Mouse (Mus musculus): ENCODE results near the gene Tmf1. TPM values are rescaled to one million over a fixed set of nuclear protein-coding genes. Genes with fewer than 3 reads are reported as not detected.

The Tmf1 gene
- polyA plus RNA-seq, 1 experiment from 2014 or later: 34.2 TPM

DNA sequence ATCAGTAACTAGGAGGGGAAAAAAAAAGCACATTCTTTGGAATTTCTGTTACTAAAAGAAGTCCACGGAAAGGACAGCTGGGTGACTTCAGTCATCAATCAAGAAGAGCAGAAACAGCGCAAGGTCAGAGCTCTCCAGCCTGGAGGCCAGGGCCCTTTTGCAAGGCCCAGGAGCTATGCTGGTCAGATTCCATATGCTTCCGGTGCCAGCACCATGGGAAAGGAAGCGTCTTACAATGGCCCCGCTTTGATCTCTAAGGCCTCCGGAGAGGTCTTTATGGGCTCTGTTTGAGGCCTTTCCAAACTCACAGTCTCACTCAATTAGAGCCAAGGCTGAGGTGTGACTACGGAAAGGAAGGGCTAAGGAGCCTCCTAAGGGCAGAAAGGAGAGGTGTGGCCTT, 34.6 kb downstream of the Tmf1 start:
- no peaks in the 10 kb centered on the region for H3K36me3 ChIP-seq (replicated peaks; ENCODE audit: control insufficient read depth, insufficient read depth, low read depth, low read length)
- no peak for ATAC-seq (replicated peaks; ENCODE audit: insufficient number of reproducible peaks, low FRiP score, low TSS enrichment, low read depth)
- H3K9ac ChIP-seq (replicated peaks; ENCODE audit: low read length): no peak overlapping the region
- H3K4me3 ChIP-seq (ENCODE audit: low read depth, low read length): no peak overlapping the region
- WGBS: 25% methylated on average over 7 of the region's 7 CpGs
- no peak for DNase-seq (ENCODE audit: low spot score)
- H3K4me1 ChIP-seq (ENCODE audit: control insufficient read depth, insufficient read depth, low read length): no peaks in the 10 kb centered on the region; the same call in none of the 2 replicates
- H3K27ac ChIP-seq (replicated peaks; ENCODE audit: low read depth, low read length): no peak overlapping the region
- H3K27me3 ChIP-seq (ENCODE audit: control insufficient read depth, insufficient read depth, low read length): no peaks in the 10 kb centered on the region
- H3K9me3 ChIP-seq (replicated peaks; ENCODE audit: control insufficient read depth, low read length): no peaks in the 10 kb centered on the region
- H3K4me2 ChIP-seq (ENCODE audit: low read depth, low read length): no peak overlapping the region

DNA sequence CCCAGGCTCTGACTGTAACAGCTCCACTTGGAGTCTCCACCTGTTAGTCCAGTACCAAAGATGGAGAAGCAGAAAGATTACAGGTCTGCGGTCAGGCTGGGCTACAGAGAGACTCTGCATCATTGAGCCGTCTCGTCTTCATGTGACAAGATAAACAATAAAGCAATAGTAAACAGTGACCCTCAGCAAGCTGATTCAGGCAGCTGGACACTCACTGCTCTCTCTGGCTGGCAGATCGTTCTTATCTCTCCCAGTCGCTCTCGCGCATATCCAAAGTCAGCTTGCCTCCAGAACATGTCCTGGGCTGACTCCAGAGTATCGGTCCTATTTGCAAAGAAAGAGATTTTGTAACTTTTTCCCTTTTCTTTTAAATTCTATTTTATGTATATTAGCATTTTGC, 36.3 kb downstream of the Tmf1 start:
- Histone ChIP-seq H3K27ac (replicated peaks; ENCODE audit: low read depth, low read length) (no peak overlapping the region), H3K27me3 (ENCODE audit: control insufficient read depth, insufficient read depth, low read length) (no peaks in the 10 kb centered on the region), H3K4me3 (ENCODE audit: low read depth, low read length) (no peak overlapping the region), H3K9ac (replicated peaks; ENCODE audit: low read length) (no peak overlapping the region), H3K36me3 (replicated peaks; ENCODE audit: control insufficient read depth, insufficient read depth, low read depth, low read length) (no peaks in the 10 kb centered on the region), H3K4me1 (ENCODE audit: control insufficient read depth, insufficient read depth, low read length) (no peaks in the 10 kb centered on the region), H3K4me2 (ENCODE audit: low read depth, low read length) (no peak overlapping the region), H3K9me3 (replicated peaks; ENCODE audit: control insufficient read depth, low read length) (no peaks in the 10 kb centered on the region)
- WGBS: 84% methylated on average over 8 of the region's 8 CpGs
- no peak for DNase-seq (ENCODE audit: low spot score)
- no peak for ATAC-seq (replicated peaks; ENCODE audit: insufficient number of reproducible peaks, low FRiP score, low TSS enrichment, low read depth)

DNA sequence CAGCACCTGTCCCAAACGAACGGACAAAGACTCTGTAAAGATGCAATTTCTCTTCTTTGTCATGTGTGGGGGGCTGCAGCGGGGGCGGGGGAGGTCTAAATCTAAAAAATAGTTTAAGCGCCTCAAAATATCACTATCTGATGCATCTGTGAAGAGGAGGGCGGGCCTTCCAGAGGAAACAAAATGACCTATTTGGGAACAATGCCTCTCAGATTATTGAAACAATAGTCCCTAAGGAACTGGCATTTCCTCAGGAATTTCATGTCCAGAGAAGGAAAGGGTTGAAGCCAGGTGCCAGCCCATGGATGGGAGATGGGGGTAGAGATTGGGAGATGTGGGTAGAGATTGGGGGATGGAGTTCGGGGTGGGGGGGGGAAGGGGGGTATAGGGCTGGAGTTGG, 37.1 kb downstream of the Tmf1 start:
- H3K9ac ChIP-seq (replicated peaks; ENCODE audit: low read length): no peak overlapping the region
- H3K9me3 ChIP-seq (replicated peaks; ENCODE audit: control insufficient read depth, low read length): no peaks in the 10 kb centered on the region
- no peak overlapping the region for H3K4me2 ChIP-seq (ENCODE audit: low read depth, low read length)
- 86% methylated on average over 7 of the region's 7 CpGs for WGBS
- H3K4me1 ChIP-seq (ENCODE audit: control insufficient read depth, insufficient read depth, low read length): no peaks in the 10 kb centered on the region
- H3K27ac ChIP-seq (replicated peaks; ENCODE audit: low read depth, low read length): no peak overlapping the region
- ATAC-seq (replicated peaks; ENCODE audit: insufficient number of reproducible peaks, low FRiP score, low TSS enrichment, low read depth): no peak
- H3K27me3 ChIP-seq (ENCODE audit: control insufficient read depth, insufficient read depth, low read length): no peaks in the 10 kb centered on the region
- no peaks in the 10 kb centered on the region for H3K36me3 ChIP-seq (replicated peaks; ENCODE audit: control insufficient read depth, insufficient read depth, low read depth, low read length)
- no peak overlapping the region for H3K4me3 ChIP-seq (ENCODE audit: low read depth, low read length)
- DNase-seq (ENCODE audit: low spot score): no peak

DNA sequence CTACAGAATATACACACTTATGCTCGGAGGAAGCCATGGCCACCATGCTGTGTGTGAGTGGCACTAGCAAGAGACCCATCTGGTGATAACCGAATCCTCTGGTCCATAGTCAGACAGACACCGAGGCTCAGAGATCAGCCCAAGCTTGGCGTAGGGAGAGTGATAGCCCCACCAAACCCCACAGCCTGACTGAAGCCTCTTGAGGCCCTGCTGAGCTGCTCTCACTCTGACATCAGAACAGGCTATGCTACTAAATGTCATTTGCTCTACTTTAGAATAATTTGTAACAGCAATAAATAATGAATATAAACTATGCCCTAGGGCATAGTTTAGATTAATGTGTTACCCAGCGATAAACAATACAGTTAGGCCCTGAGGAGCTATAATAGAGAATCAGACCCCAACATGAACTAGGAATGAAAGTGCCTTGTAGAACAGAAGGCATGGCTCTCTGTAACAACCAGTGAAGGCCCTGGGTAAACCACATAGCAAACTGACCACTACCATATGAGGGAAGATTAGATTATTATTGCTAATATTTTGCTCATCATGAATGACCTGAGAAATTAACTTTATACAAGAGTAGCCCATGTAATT, 46.1 kb downstream of the Tmf1 start:
- no peaks in the 10 kb centered on the region for H3K4me1 ChIP-seq (ENCODE audit: control insufficient read depth, insufficient read depth, low read length)
- no peak for DNase-seq (ENCODE audit: low spot score)
- no peaks in the 10 kb centered on the region for H3K9me3 ChIP-seq (replicated peaks; ENCODE audit: control insufficient read depth, low read length)
- no peaks in the 10 kb centered on the region for H3K27me3 ChIP-seq (ENCODE audit: control insufficient read depth, insufficient read depth, low read length)
- no peaks in the 10 kb centered on the region for H3K36me3 ChIP-seq (replicated peaks; ENCODE audit: control insufficient read depth, insufficient read depth, low read depth, low read length)
- H3K4me3 ChIP-seq (ENCODE audit: low read depth, low read length): no peak overlapping the region
- H3K27ac ChIP-seq (replicated peaks; ENCODE audit: low read depth, low read length): no peak overlapping the region
- H3K9ac ChIP-seq (replicated peaks; ENCODE audit: low read length): no peak overlapping the region
- 86% methylated on average over 5 of the region's 5 CpGs for WGBS
- ATAC-seq (replicated peaks; ENCODE audit: insufficient number of reproducible peaks, low FRiP score, low TSS enrichment, low read depth): no peak
- H3K4me2 ChIP-seq (ENCODE audit: low read depth, low read length): no peak overlapping the region

DNA sequence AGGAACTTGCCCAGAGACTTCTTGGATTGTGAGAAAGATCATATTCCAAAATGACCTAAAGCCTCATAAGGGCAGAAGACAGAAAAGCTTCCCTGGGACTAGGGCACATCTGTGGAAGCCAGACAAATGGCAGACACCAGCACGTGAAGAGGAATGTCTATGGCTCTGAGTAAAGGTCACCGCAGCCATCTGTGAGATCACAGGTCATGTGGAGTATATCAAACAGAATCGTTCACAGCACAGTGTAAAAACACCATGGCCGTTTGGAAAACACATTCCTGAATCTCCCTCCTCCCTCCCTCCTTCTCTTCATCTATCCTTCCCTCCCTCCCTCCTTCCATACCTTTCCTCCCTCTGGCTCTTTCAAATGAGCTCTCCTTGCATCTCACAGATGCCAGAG, 47.1 kb downstream of the Tmf1 start:
- H3K4me3 ChIP-seq (ENCODE audit: low read depth, low read length): no peak overlapping the region
- H3K9ac ChIP-seq (replicated peaks; ENCODE audit: low read length): no peak overlapping the region
- H3K36me3 ChIP-seq (replicated peaks; ENCODE audit: control insufficient read depth, insufficient read depth, low read depth, low read length): no peaks in the 10 kb centered on the region

DNA sequence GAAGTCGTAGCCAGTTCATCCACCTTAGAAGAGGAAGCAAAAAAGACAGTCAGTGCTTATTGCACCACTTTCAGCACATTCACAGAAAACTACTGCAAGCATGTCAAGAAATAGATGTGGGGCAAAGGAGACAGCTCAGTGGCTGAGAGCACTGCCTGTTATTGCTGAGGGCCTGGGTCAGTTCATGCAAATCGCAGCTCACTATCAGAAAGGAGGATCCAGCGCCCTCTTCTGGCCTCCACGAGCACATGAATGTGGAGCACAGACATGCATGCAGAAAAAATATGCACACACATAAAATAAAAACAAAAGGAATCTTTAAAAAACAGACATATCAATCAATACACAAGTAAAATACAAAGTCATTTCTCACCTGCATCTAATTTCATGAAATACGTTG, 47.9 kb downstream of the Tmf1 start:
- no peak overlapping the region for H3K4me2 ChIP-seq (ENCODE audit: low read depth, low read length)
- H3K27me3 ChIP-seq (ENCODE audit: control insufficient read depth, insufficient read depth, low read length): no peaks in the 10 kb centered on the region
- ATAC-seq (replicated peaks; ENCODE audit: insufficient number of reproducible peaks, low FRiP score, low TSS enrichment, low read depth): no peak
- H3K4me3 ChIP-seq (ENCODE audit: low read depth, low read length): no peak overlapping the region
- no peak for DNase-seq (ENCODE audit: low spot score)
- no peaks in the 10 kb centered on the region for H3K4me1 ChIP-seq (ENCODE audit: control insufficient read depth, insufficient read depth, low read length)
- no peaks in the 10 kb centered on the region for H3K9me3 ChIP-seq (replicated peaks; ENCODE audit: control insufficient read depth, low read length)
- WGBS: 67% methylated on average over 5 of the region's 5 CpGs
- H3K27ac ChIP-seq (replicated peaks; ENCODE audit: low read depth, low read length): no peak overlapping the region
- H3K36me3 ChIP-seq (replicated peaks; ENCODE audit: control insufficient read depth, insufficient read depth, low read depth, low read length): no peaks in the 10 kb centered on the region
- H3K9ac ChIP-seq (replicated peaks; ENCODE audit: low read length): no peak overlapping the region

More for the DNA sequence above, 47.1 kb downstream of the Tmf1 start:
- WGBS: 45% methylated on average over 4 of the region's 4 CpGs
- DNase-seq (ENCODE audit: low spot score) (no peak), ATAC-seq (replicated peaks; ENCODE audit: insufficient number of reproducible peaks, low FRiP score, low TSS enrichment, low read depth) (no peak)
- no peaks in the 10 kb centered on the region for H3K4me1 ChIP-seq (ENCODE audit: control insufficient read depth, insufficient read depth, low read length)
- no peaks in the 10 kb centered on the region for H3K27me3 ChIP-seq (ENCODE audit: control insufficient read depth, insufficient read depth, low read length)
- H3K4me2 ChIP-seq (ENCODE audit: low read depth, low read length): no peak overlapping the region
- H3K27ac ChIP-seq (replicated peaks; ENCODE audit: low read depth, low read length): no peak overlapping the region
- H3K9me3 ChIP-seq (replicated peaks; ENCODE audit: control insufficient read depth, low read length): no peaks in the 10 kb centered on the region

DNA sequence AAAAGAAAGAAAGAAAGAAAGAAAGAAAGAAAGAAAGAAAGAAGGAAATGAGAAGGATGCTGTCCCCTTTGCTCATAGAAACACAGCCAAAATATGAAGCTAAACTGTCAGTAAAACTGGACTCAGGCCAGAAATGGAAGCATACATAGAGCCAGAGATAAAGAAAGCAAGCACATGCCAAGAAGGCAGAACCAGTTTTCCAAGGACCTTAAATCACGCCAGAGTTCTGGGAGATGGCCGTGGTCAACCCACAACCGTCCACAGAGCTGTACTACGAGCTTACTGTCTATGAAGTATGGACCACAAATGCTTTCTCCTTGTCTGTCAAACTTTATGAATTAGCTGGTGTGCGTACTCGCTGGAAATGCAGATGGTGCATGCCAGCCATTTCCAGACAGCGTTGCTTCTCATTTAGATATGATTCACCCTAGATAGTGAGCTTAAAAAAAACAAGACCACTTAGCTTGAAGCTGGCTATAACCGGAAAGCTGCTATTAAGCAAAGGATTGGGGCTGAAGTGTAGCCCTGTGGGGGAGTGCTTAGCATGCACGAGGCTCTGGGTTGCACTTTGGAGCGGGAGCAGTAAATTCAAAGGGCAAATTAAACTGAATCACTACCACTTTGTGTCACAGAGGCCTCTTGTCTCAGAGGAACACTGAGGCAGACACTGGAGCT, 54.4 kb downstream of the Tmf1 start:
- H3K4me2 ChIP-seq (ENCODE audit: low read depth, low read length): no peak overlapping the region
- no peak for ATAC-seq (replicated peaks; ENCODE audit: insufficient number of reproducible peaks, low FRiP score, low TSS enrichment, low read depth)
- H3K36me3 ChIP-seq (replicated peaks; ENCODE audit: control insufficient read depth, insufficient read depth, low read depth, low read length): no peaks in the 10 kb centered on the region
- no peak for DNase-seq (ENCODE audit: low spot score)
- no peaks in the 10 kb centered on the region for H3K9me3 ChIP-seq (replicated peaks; ENCODE audit: control insufficient read depth, low read length)
- H3K9ac ChIP-seq (replicated peaks; ENCODE audit: low read length): no peak overlapping the region
- no peak overlapping the region for H3K27ac ChIP-seq (replicated peaks; ENCODE audit: low read depth, low read length)
- WGBS: 83% methylated on average over 10 of the region's 10 CpGs
- no peaks in the 10 kb centered on the region for H3K4me1 ChIP-seq (ENCODE audit: control insufficient read depth, insufficient read depth, low read length)
- no peak overlapping the region for H3K4me3 ChIP-seq (ENCODE audit: low read depth, low read length)
- H3K27me3 ChIP-seq (ENCODE audit: control insufficient read depth, insufficient read depth, low read length): no peaks in the 10 kb centered on the region

DNA sequence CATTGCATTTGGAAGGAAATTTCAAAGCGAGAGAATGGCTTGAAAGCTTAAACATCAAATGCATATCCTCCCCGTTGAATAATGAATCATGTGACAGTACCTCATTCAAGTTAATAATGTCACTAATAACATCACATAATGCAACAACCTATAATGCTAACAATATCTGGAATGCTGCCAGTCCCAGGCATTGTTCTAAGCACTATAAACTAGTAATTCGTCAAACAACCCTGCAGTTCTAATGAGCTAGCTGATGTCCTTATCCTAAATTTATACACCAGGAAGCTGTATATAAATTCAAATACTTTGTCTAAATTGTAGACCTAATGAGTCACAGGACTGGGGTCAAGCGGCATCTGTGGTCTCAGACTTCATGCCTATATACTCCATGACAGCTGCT, 58.0 kb downstream of the Tmf1 start:
- DNase-seq (ENCODE audit: low spot score) (no peak), ATAC-seq (replicated peaks; ENCODE audit: insufficient number of reproducible peaks, low FRiP score, low TSS enrichment, low read depth) (no peak)
- 84% methylated on average over 4 of the region's 4 CpGs for WGBS
- H3K36me3 ChIP-seq (replicated peaks; ENCODE audit: control insufficient read depth, insufficient read depth, low read depth, low read length): no peaks in the 10 kb centered on the region
- no peak overlapping the region for H3K27ac ChIP-seq (replicated peaks; ENCODE audit: low read depth, low read length)
- no peaks in the 10 kb centered on the region for H3K27me3 ChIP-seq (ENCODE audit: control insufficient read depth, insufficient read depth, low read length)
- no peaks in the 10 kb centered on the region; the same call in 1 of the 2 replicates for H3K4me1 ChIP-seq (ENCODE audit: control insufficient read depth, insufficient read depth, low read length)
- no peak overlapping the region for H3K9ac ChIP-seq (replicated peaks; ENCODE audit: low read length)
- no peak overlapping the region for H3K4me2 ChIP-seq (ENCODE audit: low read depth, low read length)
- H3K9me3 ChIP-seq (replicated peaks; ENCODE audit: control insufficient read depth, low read length): no peaks in the 10 kb centered on the region
- no peak overlapping the region for H3K4me3 ChIP-seq (ENCODE audit: low read depth, low read length)
